9 mouse cellular contexts compared by ENCODE assay signal in genomic region chr11:67112019-67112850, GRCm38 (mm10). TPM values are rescaled to one million over a fixed set of nuclear protein-coding genes. Genes with fewer than 3 reads are reported as not detected.
DNase-seq lines count a peak whose midpoint lies in the region; ATAC-seq and TF ChIP-seq lines count a peak whose summit lies in the region.
"Had no signal": no experiment of that assay in that cellular context is flagged by ENCODE, and none has a peak within 500 bp of the region (broad histone marks: within the 10 kb centered on the region; RNA-seq: fewer than 3 reads in every experiment).

No protein-coding gene starts in this region.

- no peaks in the 10 kb centered on the region for H3K4me1 ChIP-seq in cortical plate, adult 2 months (ENCODE audit: control insufficient read depth, insufficient read depth, low read length)
- H3K4me1 ChIP-seq in midbrain, embryonic 14.5 days (ENCODE audit: control insufficient read depth, insufficient read depth, low read length): no peaks in the 10 kb centered on the region
- H3K4me1 ChIP-seq in stomach, postnatal 0 days (replicated peaks; ENCODE audit: control insufficient read depth, insufficient read depth): no peaks in the 10 kb centered on the region
- H3K4me1 ChIP-seq: heart, embryonic 13.5 days had no signal

- no peak overlapping the region for H3K27ac ChIP-seq in cortical plate, adult 2 months (ENCODE audit: insufficient read depth, low read length)
- no peak overlapping the region for H3K27ac ChIP-seq in midbrain, embryonic 14.5 days (replicated peaks; ENCODE audit: low read depth, low read length)
- H3K27ac ChIP-seq in stomach, postnatal 0 days (replicated peaks): no peak overlapping the region
- H3K27ac ChIP-seq: heart, embryonic 13.5 days had no signal

- intact Hi-C loops in gastrocnemius, postnatal 36 days (cut with DNase I): loop anchor here (2.0 kb wide), 1 partner anchor 125 kb away; no protein-coding TSS in a partner anchor

- H3K9me3 ChIP-seq in midbrain, embryonic 14.5 days (ENCODE audit: control insufficient read depth, low read length): no peaks in the 10 kb centered on the region
- no peaks in the 10 kb centered on the region for H3K9me3 ChIP-seq in stomach, postnatal 0 days (ENCODE audit: control insufficient read depth, low read length)
- H3K9me3 ChIP-seq: heart, embryonic 13.5 days had no signal

- peak; percentile 74 for TF ChIP-seq CTCF in cortical plate, adult 2 months (IDR thresholded peaks at IDR 0.05; ENCODE audit: extremely low read depth, insufficient read depth, low read length)
- TF ChIP-seq CTCF in stomach, postnatal 0 days (IDR thresholded peaks at IDR 0.05; ENCODE audit: low read depth): peak; percentile 87

- H3K9ac ChIP-seq in midbrain, embryonic 14.5 days (replicated peaks; ENCODE audit: low read length): no peak overlapping the region
- H3K9ac ChIP-seq in stomach, postnatal 0 days (ENCODE audit: low read length): no peak overlapping the region
- H3K9ac ChIP-seq: heart, embryonic 13.5 days had no signal

- 32% methylated on average over 11 of the region's 11 CpGs for WGBS in midbrain, embryonic 14.5 days
- 35% methylated on average over 11 of the region's 11 CpGs for WGBS in stomach, postnatal 0 days

- no peak for TF ChIP-seq POLR2A in cortical plate, adult 2 months (IDR thresholded peaks at IDR 0.05; ENCODE audit: extremely low read depth, insufficient read depth, low read length)

- H3K4me2 ChIP-seq in midbrain, embryonic 14.5 days (ENCODE audit: low read length): no peak overlapping the region
- H3K4me2 ChIP-seq in stomach, postnatal 0 days (replicated peaks; ENCODE audit: low read depth): no peak overlapping the region
- H3K4me2 ChIP-seq: heart, embryonic 13.5 days had no signal

- no peaks in the 10 kb centered on the region for H3K36me3 ChIP-seq in midbrain, embryonic 14.5 days (ENCODE audit: control insufficient read depth, insufficient read depth, low read length)
- H3K36me3 ChIP-seq in stomach, postnatal 0 days (ENCODE audit: control insufficient read depth, insufficient read depth, low read length): no peaks in the 10 kb centered on the region
- H3K36me3 ChIP-seq: heart, embryonic 13.5 days had no signal

- peak; percentile 34 to 80 for DNase-seq in layer of hippocampus, adult 18-20 months (ENCODE audit: low spot score in 2 of 2)
- DNase-seq in layer of hippocampus, adult 9-10 months (ENCODE audit: low spot score): no peak
- peak; percentile 86 for DNase-seq in ZHBTc4 (ENCODE audit: low read depth, low spot score)
- DNase-seq in gastrocnemius, postnatal 36 days: peak; percentile 60 to 61
- peak; percentile 44 to 47 for DNase-seq in layer of hippocampus, postnatal 36 days
- DNase-seq in midbrain, embryonic 14.5 days: peak; percentile 84
- peak; percentile 77 for DNase-seq in stomach, postnatal 0 days (ENCODE audit: low spot score)

- no peak for TF ChIP-seq EP300 in stomach, postnatal 0 days (optimal IDR thresholded peaks at IDR 0.05)

- no peak overlapping the region for H3K4me3 ChIP-seq in cortical plate, adult 2 months (ENCODE audit: insufficient read depth, low read length)
- no peak overlapping the region for H3K4me3 ChIP-seq in midbrain, embryonic 14.5 days (replicated peaks; ENCODE audit: low read depth, low read length)
- H3K4me3 ChIP-seq in stomach, postnatal 0 days (ENCODE audit: low read depth, low read length): no peak overlapping the region
- H3K4me3 ChIP-seq: heart, embryonic 13.5 days had no signal

- no peaks in the 10 kb centered on the region for H3K27me3 ChIP-seq in midbrain, embryonic 14.5 days (ENCODE audit: control insufficient read depth, insufficient read depth, low read length)
- no peaks in the 10 kb centered on the region for H3K27me3 ChIP-seq in stomach, postnatal 0 days (ENCODE audit: control insufficient read depth, insufficient read depth, low read length)

- no peak; the same call in 1 of the 2 replicates for ATAC-seq in midbrain, embryonic 14.5 days (ENCODE audit: low FRiP score, low TSS enrichment)
- no peak for ATAC-seq in stomach, postnatal 0 days (ENCODE audit: low FRiP score, low TSS enrichment)

RNA-seq across cellular contexts. Expression of gene Myh3, which starts 34.1 kb away (rescaled TPM):
- under 1 TPM; 0.57 to 0.61 TPM for total RNA-seq in layer of hippocampus, adult 18-20 months (2021)
- polyA plus RNA-seq in cortical plate, adult 2 months (2012; rRNA removed): 1.4 and 2.0 TPM in 2 replicates
- total RNA-seq in gastrocnemius, postnatal 36 days (2021): 10 to 100 TPM in 1 of 2 experiments, 1 to 10 TPM in 1; 7.7 to 11.8 TPM
- under 1 TPM; 0.55 to 0.76 TPM for total RNA-seq in layer of hippocampus, postnatal 36 days (2021)
- polyA plus RNA-seq in midbrain, embryonic 14.5 days (2014; fragmentation: Nextera tagmentation; extraction: Ambion mirVana): 0.12 and 0.18 TPM in 2 replicates
- 0.91 and 1.5 TPM in 2 replicates for polyA plus RNA-seq in stomach, postnatal 0 days (2015; fragmentation: Nextera tagmentation; extraction: Ambion mirVana)

RNA-seq across cellular contexts. Expression of gene Myh2, which starts 58.6 kb away (rescaled TPM):
- under 1 TPM; 0.15 to 0.25 TPM for total RNA-seq in layer of hippocampus, adult 18-20 months (2021)
- polyA plus RNA-seq in cortical plate, adult 2 months (2012; rRNA removed): 0.44 and 0.47 TPM in 2 replicates
- total RNA-seq in gastrocnemius, postnatal 36 days (2021): 1,000 to 10,000 TPM; 1,281 to 1,857 TPM
- total RNA-seq in layer of hippocampus, postnatal 36 days (2021): under 1 TPM; 0.13 to 0.15 TPM
- polyA plus RNA-seq in midbrain, embryonic 14.5 days (2014; fragmentation: Nextera tagmentation; extraction: Ambion mirVana): 0.04 and 0.16 TPM in 2 replicates
- 0.04 and 0.10 TPM in 2 replicates for polyA plus RNA-seq in stomach, postnatal 0 days (2015; fragmentation: Nextera tagmentation; extraction: Ambion mirVana)
- polyA plus RNA-seq: heart, embryonic 13.5 days had no signal

RNA-seq across cellular contexts. Expression of gene Sco1, which starts 59.8 kb away (rescaled TPM):
- 10 to 100 TPM; 10.3 TPM for total RNA-seq in layer of hippocampus, adult 18-20 months (2021)
- polyA plus RNA-seq in cortical plate, adult 2 months (2012; rRNA removed): 6.0 and 6.2 TPM in 2 replicates
- total RNA-seq in gastrocnemius, postnatal 36 days (2021): 1 to 10 TPM; 6.6 to 6.7 TPM
- 1 to 10 TPM; 9.4 to 9.9 TPM for total RNA-seq in layer of hippocampus, postnatal 36 days (2021)
- 11.3 and 13.1 TPM in 2 replicates for polyA plus RNA-seq in midbrain, embryonic 14.5 days (2014; fragmentation: Nextera tagmentation; extraction: Ambion mirVana)
- polyA plus RNA-seq in stomach, postnatal 0 days (2015; fragmentation: Nextera tagmentation; extraction: Ambion mirVana): 14.5 and 15.2 TPM in 2 replicates

RNA-seq across cellular contexts. Expression of gene Adprm, which starts 59.8 kb away (rescaled TPM):
- total RNA-seq in layer of hippocampus, adult 18-20 months (2021): 10 to 100 TPM; 21.1 to 23.0 TPM
- polyA plus RNA-seq in cortical plate, adult 2 months (2012; rRNA removed): 24.0 and 30.3 TPM in 2 replicates
- 1 to 10 TPM; 6.5 to 8.2 TPM for total RNA-seq in gastrocnemius, postnatal 36 days (2021)
- total RNA-seq in layer of hippocampus, postnatal 36 days (2021): 10 to 100 TPM; 24.1 to 30.7 TPM
- 29.3 and 36.6 TPM in 2 replicates for polyA plus RNA-seq in midbrain, embryonic 14.5 days (2014; fragmentation: Nextera tagmentation; extraction: Ambion mirVana)
- 17.3 and 17.4 TPM in 2 replicates for polyA plus RNA-seq in stomach, postnatal 0 days (2015; fragmentation: Nextera tagmentation; extraction: Ambion mirVana)

Comparison
In these comparisons a context has a peak if more than half of its experiments do, and no peak if none do; other contexts are left out.
1. RNA of gene Myh3, which starts 34.1 kb away (total RNA-seq): 7.7 to 11.8 TPM in gastrocnemius, postnatal 36 days; 0.55 to 0.76 TPM in layer of hippocampus, postnatal 36 days and 0.57 to 0.61 TPM in layer of hippocampus, adult 18-20 months; every median in the first group is over 4 times any median in the second.
2. RNA of gene Myh2, which starts 58.6 kb away (total RNA-seq): 1,281 to 1,857 TPM in gastrocnemius, postnatal 36 days; 0.15 to 0.25 TPM in layer of hippocampus, adult 18-20 months and 0.13 to 0.15 TPM in layer of hippocampus, postnatal 36 days; every median in the first group is over 1,000 times any median in the second.